Mouse (Mus musculus) heart, postnatal 14 days (tissue): Measurements from ENCODE around the gene Ccdc171. TPM values are rescaled to one million over a fixed set of nuclear protein-coding genes. Genes with fewer than 3 reads are reported as not detected.
A peak's percentile ranks its signal among the peaks of the same experiment; 100 is the strongest.
"Not testable (repeated sequence)": the region's sequence is repeated elsewhere in the genome, so short reads cannot be mapped to it uniquely, and the experiment has no call there.

Experiments used
- DNase-seq, 2 experiments: peaks; one replicate each; pipeline ENCODE4 v3.0.0; 2021 to 2022
- intact Hi-C: fragments of 180-260 bp; cut with DNase I; formaldehyde crosslinking; loops from one replicate; pipeline ENCODE4 v1.15.1; 2025
- total RNA-seq, 2 experiments: library from RNA; stranded (reverse); gene quantifications; 2 replicates each; pipeline ENCODE4 v1.2.3; 2021

Gene Ccdc171
- total RNA-seq, 2 experiments from 2014 or later, result 1.2 to 1.3 TPM

DNA sequence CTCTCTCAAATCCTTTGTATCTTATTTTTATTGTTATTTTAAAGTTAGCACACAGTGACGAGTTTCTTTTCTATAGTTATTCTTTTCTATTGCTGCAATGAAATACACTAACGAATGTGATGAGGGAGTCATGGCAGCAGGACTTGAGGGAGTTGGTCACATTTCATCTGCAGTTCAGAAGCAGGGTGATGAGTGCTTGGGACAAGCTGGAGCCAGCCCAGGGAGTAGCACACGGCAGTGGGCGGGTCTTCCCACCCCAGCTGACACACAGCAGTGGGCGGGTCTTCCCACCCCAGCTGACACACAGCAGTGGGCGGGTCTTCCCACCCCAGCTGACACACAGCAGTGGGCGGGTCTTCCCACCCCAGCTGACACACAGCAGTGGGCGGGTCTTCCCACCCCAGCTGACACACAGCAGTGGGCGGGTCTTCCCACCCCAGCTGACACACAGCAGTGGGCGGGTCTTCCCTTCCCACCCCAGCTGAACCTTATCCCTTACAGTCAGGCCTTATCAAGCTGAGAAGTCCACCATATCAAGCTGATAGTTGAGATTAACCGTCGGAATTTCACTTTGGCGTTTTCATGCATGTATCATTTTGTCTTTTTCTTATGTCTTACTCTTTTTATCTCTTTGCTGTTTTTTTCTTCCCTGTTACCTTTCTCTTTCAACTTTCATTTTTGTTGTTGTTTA is 97.8 kb downstream of the Ccdc171 start:
- DNase-seq, result peak in 1 of 2 experiments; percentile 8
- intact Hi-C loops, result not testable (repeated sequence)

- DNase-seq, result no peak
- intact Hi-C loops, result no loop called here
Measured at GRCm38 (mm10) chr4:83623732-83624131, 98.4 kb downstream of the Ccdc171 start.

DNA sequence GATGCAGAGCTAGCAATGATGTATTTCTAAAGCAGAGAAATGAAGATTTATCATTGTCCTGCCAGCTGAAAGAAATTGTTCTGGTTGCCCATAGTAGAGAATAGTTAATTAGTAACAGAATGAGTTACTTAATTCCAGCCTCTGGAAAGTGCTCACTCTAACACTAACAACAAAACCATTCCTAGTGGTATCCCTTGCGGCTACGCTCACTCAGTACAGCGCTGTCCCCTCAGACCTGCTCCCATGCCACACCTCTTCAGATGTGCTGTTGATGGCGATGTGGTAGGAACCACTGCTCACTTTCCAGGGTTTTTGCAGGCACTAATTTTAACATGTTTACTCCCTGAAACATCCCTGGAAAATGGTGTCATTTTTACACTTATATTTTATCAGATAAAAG is 126.1 kb downstream of the Ccdc171 start:
- no peak for DNase-seq
- intact Hi-C loops, result no loop called here

- peak in 1 of 2 experiments; percentile 21 for DNase-seq
- intact Hi-C loops, result no loop called here
Measured at GRCm38 (mm10) chr4:83655396-83655795, 130.1 kb downstream of the Ccdc171 start.

- peak in 1 of 2 experiments; percentile 19 for DNase-seq
- intact Hi-C loops, result no loop called here
Measured at GRCm38 (mm10) chr4:83656571-83656970, 131.2 kb downstream of the Ccdc171 start.

- intact Hi-C loops, result no loop called here
- no peak for DNase-seq
Measured at GRCm38 (mm10) chr4:83657021-83657420, 131.7 kb downstream of the Ccdc171 start.

- intact Hi-C loops, result no loop called here
Measured at GRCm38 (mm10) chr4:83658415-83658814, 133.1 kb downstream of the Ccdc171 start.

GRCm38 (mm10) chr4:83659411-83659810 is 134.1 kb downstream of the Ccdc171 start:
- intact Hi-C loops, result no loop called here
- DNase-seq, result no peak

More at GRCm38 (mm10) chr4:83658415-83658814, 133.1 kb downstream of the Ccdc171 start:
- no peak for DNase-seq

- no peak for DNase-seq
- intact Hi-C loops, result no loop called here
Measured at GRCm38 (mm10) chr4:83661519-83662271, 136.3 kb downstream of the Ccdc171 start.

DNA sequence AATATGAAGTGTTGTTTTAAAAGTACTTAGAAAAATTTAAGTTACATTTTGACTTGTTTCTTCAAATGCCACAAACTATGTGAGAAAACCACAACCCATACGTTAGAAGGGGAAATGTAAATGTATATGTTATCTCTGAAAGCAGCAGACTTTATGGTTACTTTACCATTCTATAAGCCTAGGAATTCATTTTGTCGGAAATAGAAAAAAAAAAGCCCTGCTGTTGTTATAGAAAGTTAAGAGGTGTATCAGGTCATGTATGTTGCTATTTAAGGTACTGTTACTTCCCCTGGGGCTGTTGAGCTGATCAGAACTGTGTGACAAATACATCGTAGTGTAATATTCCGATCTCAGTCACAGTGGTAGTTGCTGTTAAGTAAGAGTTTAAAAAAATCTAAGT is 137.0 kb downstream of the Ccdc171 start:
- no peak for DNase-seq
- intact Hi-C loops, result no loop called here

DNA sequence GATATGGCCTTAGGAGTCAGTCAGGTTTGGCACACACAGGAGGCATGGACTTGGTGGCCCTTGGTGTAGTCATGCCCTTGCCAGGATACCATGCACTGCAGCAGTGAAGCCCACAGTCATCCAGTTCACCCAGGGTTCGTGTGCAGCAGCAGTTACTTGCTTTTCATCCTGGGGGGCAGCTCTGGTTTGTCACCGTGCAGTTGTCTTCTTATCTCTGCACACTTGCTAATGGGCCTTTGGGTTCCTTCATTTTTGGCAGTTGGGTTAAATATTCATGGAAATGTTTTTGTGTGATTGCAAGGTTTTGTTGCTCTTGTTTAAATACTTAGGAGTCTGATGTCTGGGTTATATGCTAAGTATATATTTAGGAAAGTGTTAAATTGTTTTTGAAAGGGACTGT is 144.2 kb downstream of the Ccdc171 start:
- intact Hi-C loops, result no loop called here
- DNase-seq, result no peak

DNA sequence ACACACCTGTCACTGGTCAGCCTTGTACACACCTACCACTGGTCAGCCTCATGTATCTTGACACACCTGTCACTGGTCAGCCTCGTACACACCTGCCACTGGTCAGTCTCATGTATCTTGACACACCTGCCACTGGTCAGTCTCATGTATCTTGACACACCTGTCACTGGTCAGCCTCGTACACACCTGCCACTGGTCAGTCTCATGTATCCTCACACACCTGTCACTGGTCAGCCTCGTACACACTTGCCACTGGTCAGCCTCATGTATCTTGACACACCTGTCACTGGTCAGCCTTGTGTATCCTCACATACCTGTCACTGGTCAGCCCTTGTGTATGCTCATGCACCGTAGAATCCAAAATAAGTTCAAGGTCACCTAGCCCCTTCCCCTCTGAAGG is 150.0 kb downstream of the Ccdc171 start:
- DNase-seq, intact Hi-C loops: not testable (repeated sequence)

- intact Hi-C loops, result no loop called here
Measured at GRCm38 (mm10) chr4:83676444-83676843, 151.1 kb downstream of the Ccdc171 start.

GRCm38 (mm10) chr4:83681081-83681480 is 155.7 kb downstream of the Ccdc171 start:
- peak; percentile 12 to 17 for DNase-seq
- intact Hi-C loops, result no loop called here

More at GRCm38 (mm10) chr4:83676444-83676843, 151.1 kb downstream of the Ccdc171 start:
- DNase-seq, result no peak

DNA sequence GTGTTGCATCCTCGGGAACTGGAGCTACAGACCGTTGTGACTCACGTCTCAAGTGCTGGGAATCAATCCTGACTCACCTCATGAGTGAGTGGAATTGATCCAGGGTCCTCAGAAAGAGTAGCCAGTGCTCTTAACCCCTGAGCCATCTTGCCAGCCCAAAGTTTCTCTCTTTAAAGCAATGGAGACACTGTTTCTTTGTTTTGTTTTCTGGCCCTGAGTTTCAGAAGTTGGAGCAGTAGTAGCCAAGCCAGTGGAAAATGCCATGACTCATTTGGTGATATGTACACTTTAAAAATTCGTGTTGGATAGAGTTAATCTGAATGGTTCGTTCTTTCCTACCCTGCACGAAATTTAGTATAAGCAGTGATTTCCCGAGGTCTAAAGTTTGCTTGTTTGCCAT is 157.5 kb downstream of the Ccdc171 start:
- DNase-seq, result no peak
- intact Hi-C loops, result no loop called here

DNA sequence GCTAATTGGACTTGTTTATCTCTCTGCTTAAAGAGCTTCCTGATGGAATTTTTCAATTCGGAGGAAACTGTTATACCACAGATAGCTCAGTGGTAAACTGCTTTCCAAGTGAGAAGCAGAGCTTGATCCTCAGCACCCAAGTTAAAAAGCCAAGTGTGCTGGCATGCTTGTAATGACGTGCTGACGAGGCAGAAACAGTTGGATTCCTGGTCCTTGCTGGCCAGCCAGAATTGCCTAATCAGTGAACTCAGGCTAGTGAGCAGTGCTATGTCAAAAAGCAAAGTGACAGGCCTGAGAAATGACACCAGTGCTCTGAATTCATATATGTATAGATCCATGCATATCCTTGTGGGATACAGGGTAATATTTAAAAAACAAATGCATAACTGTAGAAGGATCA is 174.8 kb downstream of the Ccdc171 start:
- DNase-seq, result peak in 1 of 2 experiments; percentile 14
- intact Hi-C loops, result no loop called here

DNA sequence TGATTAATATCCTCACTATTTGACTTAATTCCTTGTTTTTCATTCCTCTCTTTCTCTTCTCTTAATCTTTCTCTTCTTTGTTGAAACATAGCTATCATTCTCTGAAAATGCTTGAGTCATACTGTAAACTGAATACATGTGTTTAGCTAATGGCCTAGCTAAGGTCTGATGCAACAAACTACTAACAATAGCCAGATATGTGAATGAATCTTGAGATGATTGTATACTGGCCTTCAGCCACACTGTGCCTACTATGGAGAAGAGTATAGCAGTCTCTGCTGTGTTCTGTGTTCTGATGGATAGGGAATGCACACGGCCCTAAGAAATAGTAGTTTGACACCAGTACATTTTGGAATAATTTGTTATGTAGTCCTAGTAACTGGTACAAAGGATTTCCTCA is 191.7 kb downstream of the Ccdc171 start:
- DNase-seq, result no peak
- intact Hi-C loops, result no loop called here

- intact Hi-C loops, result no loop called here
- DNase-seq, result no peak
Measured at GRCm38 (mm10) chr4:83719816-83720215, 194.5 kb downstream of the Ccdc171 start.

DNA sequence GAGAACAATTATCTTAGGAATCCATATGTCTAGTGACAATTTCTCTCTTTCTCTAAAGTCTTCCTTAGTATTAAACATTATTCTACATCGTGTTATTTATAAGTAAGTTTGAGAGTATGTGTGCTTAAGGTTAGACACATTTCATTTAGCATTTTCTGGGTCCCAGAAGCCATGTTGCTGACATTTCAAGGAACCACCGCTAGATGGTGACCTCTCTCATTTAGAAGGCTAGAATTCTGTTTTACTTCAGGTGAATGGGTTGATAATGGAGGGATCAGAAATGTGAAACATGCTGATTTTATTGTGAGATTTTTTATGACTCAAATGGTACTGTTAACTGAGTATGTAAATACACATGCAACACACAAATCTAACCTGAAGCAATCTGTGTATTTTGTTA is 199.8 kb downstream of the Ccdc171 start:
- DNase-seq, result peak in 1 of 2 experiments; percentile 2
- intact Hi-C loops, result no loop called here

DNA sequence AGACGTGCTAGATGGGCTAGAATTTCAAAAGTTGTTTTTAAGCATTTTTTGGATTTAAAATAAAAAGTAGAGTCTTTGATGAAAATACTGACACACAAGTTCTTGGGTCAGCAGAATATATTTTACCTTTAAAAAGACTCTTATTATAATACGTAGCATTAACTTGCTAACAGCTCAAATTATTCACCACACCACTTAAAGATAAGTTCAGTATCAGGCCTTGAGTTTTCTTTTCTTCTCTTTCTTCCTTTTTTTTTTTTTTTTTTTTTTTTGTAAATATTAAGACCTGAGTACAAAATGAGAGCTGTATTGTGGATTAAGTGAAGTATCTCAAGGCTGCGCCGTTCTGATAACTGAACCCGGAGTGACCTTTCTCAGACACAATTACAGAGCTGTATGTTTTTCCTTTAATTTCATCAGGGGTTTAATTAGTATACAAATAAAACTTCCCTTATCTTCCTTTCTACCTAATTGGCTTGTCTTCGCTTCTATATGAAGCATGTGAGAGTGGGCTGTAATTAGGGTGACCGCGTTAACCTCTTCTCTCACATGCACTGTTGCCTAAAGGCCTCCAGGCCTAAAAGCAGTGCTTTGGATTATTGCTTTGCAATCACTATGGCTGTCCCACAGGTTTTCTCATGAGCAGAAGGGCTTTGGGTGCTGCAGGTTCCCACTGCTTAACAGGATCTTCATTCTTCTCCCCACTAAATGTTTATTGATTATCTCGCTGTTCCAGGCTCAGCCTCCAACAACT is 214.0 kb downstream of the Ccdc171 start:
- no peak for DNase-seq
- intact Hi-C loops, result no loop called here

GRCm38 (mm10) chr4:83739891-83740277 is 214.5 kb downstream of the Ccdc171 start:
- no peak for DNase-seq
- intact Hi-C loops, result no loop called here
